Mouse (Mus musculus) limb, embryonic 15.5 days (tissue): ENCODE data around the gene Ankrd13d. TPM values are rescaled to one million over a fixed set of nuclear protein-coding genes. Genes with fewer than 3 reads are reported as not detected.

Experiments
- microRNA-seq: library from miRNA; unstranded; fragments of <30 nt; microRNA quantifications from one replicate; pipeline ENCODE4, GENCODE M21; 2016
- polyA plus RNA-seq: library from polyadenylated mRNA; unstranded; fragments of >200 nt; fragmentation: Nextera tagmentation; extraction: Ambion mirVana; gene quantifications from 2 replicates; pipeline ENCODE4 v1.2.1, GENCODE M21; 2015

Gene Ankrd13d
- polyA plus RNA-seq, 1 experiment from 2014 or later, result 11.8 TPM

Small RNA genes lying within 50 kb of the gene (microRNA-seq; reads per million reads assigned to microRNA genes)
- 0.61 reads per million for gene Mir6985

Other genes starting within 250 kb of the Ankrd13d start
- 488 and 537 TPM in 2 replicates for gene Gstp1, start 245.2 kb downstream of the Ankrd13d start, polyA plus RNA-seq
- gene Gstp2, start 237.1 kb downstream of the Ankrd13d start, polyA plus RNA-seq, result 1.4 and 2.3 TPM in 2 replicates
- gene Gstp3, start 223.6 kb downstream of the Ankrd13d start, polyA plus RNA-seq, result 0.46 and 0.65 TPM in 2 replicates
- not detected in 2 replicates for gene Cabp2, start 201.6 kb downstream of the Ankrd13d start, polyA plus RNA-seq
- gene Cdk2ap2, start 186.0 kb downstream of the Ankrd13d start, polyA plus RNA-seq, result 82.7 and 85.6 TPM in 2 replicates
- gene Pitpnm1, start 183.1 kb downstream of the Ankrd13d start, polyA plus RNA-seq, result 5.6 and 6.2 TPM in 2 replicates
- gene Aip, start 157.3 kb downstream of the Ankrd13d start, polyA plus RNA-seq, result 95.5 and 97.7 TPM in 2 replicates
- not detected in 2 replicates for gene Gpr152, start 143.3 kb downstream of the Ankrd13d start, polyA plus RNA-seq
- 0.05 and 0.06 TPM in 2 replicates for gene Cabp4, start 139.1 kb downstream of the Ankrd13d start, polyA plus RNA-seq
- gene Coro1b, start 134.5 kb downstream of the Ankrd13d start, polyA plus RNA-seq, result 169 and 170 TPM in 2 replicates
- gene Ptprcap, start 129.5 kb downstream of the Ankrd13d start, polyA plus RNA-seq, result 7.4 and 9.5 TPM in 2 replicates
- gene Rps6kb2, start 119.8 kb downstream of the Ankrd13d start, polyA plus RNA-seq, result 68.8 and 79.3 TPM in 2 replicates
- gene Carns1, start 107.7 kb downstream of the Ankrd13d start, polyA plus RNA-seq, result 1.8 and 2.7 TPM in 2 replicates
- gene Tbc1d10c, start 91.9 kb downstream of the Ankrd13d start, polyA plus RNA-seq, result 3.9 and 4.5 TPM in 2 replicates
- gene Ppp1ca, start 91.1 kb downstream of the Ankrd13d start, polyA plus RNA-seq, result 759 and 834 TPM in 2 replicates
- gene Rad9a, start 81.5 kb downstream of the Ankrd13d start, polyA plus RNA-seq, result 31.6 and 33.5 TPM in 2 replicates
- 8.1 and 8.4 TPM in 2 replicates for gene Clcf1, start 68.9 kb downstream of the Ankrd13d start, polyA plus RNA-seq
- not detected in 2 replicates for gene AC109138.7, start 68.8 kb downstream of the Ankrd13d start, polyA plus RNA-seq
- gene Pold4, start 51.2 kb downstream of the Ankrd13d start, polyA plus RNA-seq, result 27.7 and 35.9 TPM in 2 replicates
- 29.4 and 32.7 TPM in 2 replicates for gene Ssh3, start 14.0 kb downstream of the Ankrd13d start, polyA plus RNA-seq
- gene Grk2, start 23.1 kb upstream of the Ankrd13d start, polyA plus RNA-seq, result 18.5 and 20.5 TPM in 2 replicates
- gene Kdm2a, start 115.1 kb upstream of the Ankrd13d start, polyA plus RNA-seq, result 40.9 and 41.2 TPM in 2 replicates
- gene Rhod, start 156.3 kb upstream of the Ankrd13d start, polyA plus RNA-seq, result 45.2 and 53.6 TPM in 2 replicates
- 0.55 and 0.76 TPM in 2 replicates for gene Syt12, start 194.3 kb upstream of the Ankrd13d start, polyA plus RNA-seq
- gene 2010003K11Rik, start 215.4 kb upstream of the Ankrd13d start, polyA plus RNA-seq, result not detected in 2 replicates
- gene Pcx, start 227.3 kb upstream of the Ankrd13d start, polyA plus RNA-seq, result 16.2 and 16.5 TPM in 2 replicates